Mouse (Mus musculus) naive thymus-derived CD4-positive, alpha-beta T cell, adult 2 months (primary cell): ENCODE measurements around the gene Neurl4.
"Not testable (repeated sequence)": the region's sequence is repeated elsewhere in the genome, so short reads cannot be mapped to it uniquely, and the experiment has no call there.

Source experiments
- DNase-seq: peaks from one replicate; pipeline ENCODE4 v3.0.0-alpha.2; 2011; ENCODE audit warnings: low read depth

Neurl4 gene

GRCm38 (mm10) chr11:69900471-69901405, at the start of gene Neurl4, which contains the start of gene 2810408A11Rik:
TSS of gene Neurl4 (plus strand) at chr11:69901072.
TSS of gene 2810408A11Rik (minus strand) at chr11:69900987.
- DNase-seq = peak; percentile 95

GRCm38 (mm10) chr11:69853994-69854393, 46.9 kb upstream of the Neurl4 start:
- peak; percentile 43 for DNase-seq

GRCm38 (mm10) chr11:69854680-69855079, 46.2 kb upstream of the Neurl4 start:
- peak; percentile 42 for DNase-seq

GRCm38 (mm10) chr11:69855347-69855746, 45.5 kb upstream of the Neurl4 start:
- DNase-seq = peak; percentile 54

- no peak for DNase-seq
These were observed 42.5 kb upstream of the Neurl4 start, which contains the start of gene Tnk1 for GRCm38 (mm10) chr11:69858113-69858998. TSS of gene Tnk1 (minus strand) at chr11:69858730.

GRCm38 (mm10) chr11:69863729-69864128, 37.1 kb upstream of the Neurl4 start:
- not testable (repeated sequence) for DNase-seq

GRCm38 (mm10) chr11:69864138-69864860, 36.6 kb upstream of the Neurl4 start:
- no peak for DNase-seq

- no peak for DNase-seq
These were observed 35.3 kb upstream of the Neurl4 start for GRCm38 (mm10) chr11:69865561-69865960.

GRCm38 (mm10) chr11:69867335-69867734, 33.5 kb upstream of the Neurl4 start:
- DNase-seq = no peak

GRCm38 (mm10) chr11:69870289-69871069, 30.4 kb upstream of the Neurl4 start:
- DNase-seq = no peak

- no peak for DNase-seq
These were observed 29.1 kb upstream of the Neurl4 start for GRCm38 (mm10) chr11:69871822-69872221.

- no peak for DNase-seq
These were observed 28.4 kb upstream of the Neurl4 start for GRCm38 (mm10) chr11:69872451-69872850.

GRCm38 (mm10) chr11:69876186-69876585, 24.7 kb upstream of the Neurl4 start:
- DNase-seq = peak; percentile 45

GRCm38 (mm10) chr11:69876867-69877266, 24.0 kb upstream of the Neurl4 start:
- peak; percentile 93 for DNase-seq

- DNase-seq = no peak
These were observed 23.0 kb upstream of the Neurl4 start, which contains the start of gene Tmem95 for GRCm38 (mm10) chr11:69877878-69878277. TSS of gene Tmem95 (minus strand) at chr11:69878018.

- DNase-seq = no peak
These were observed 22.5 kb upstream of the Neurl4 start for GRCm38 (mm10) chr11:69878399-69878798.

GRCm38 (mm10) chr11:69878952-69879351, 21.9 kb upstream of the Neurl4 start:
- no peak for DNase-seq

GRCm38 (mm10) chr11:69879711-69880110, 21.2 kb upstream of the Neurl4 start:
- no peak for DNase-seq

GRCm38 (mm10) chr11:69880506-69880852, 20.4 kb upstream of the Neurl4 start:
- peak; percentile 80 for DNase-seq

GRCm38 (mm10) chr11:69880853-69881603, 19.8 kb upstream of the Neurl4 start, which contains the start of gene Kctd11:
TSS of gene Kctd11 (minus strand) at chr11:69881406.
- DNase-seq = peak; percentile 76
